10 mouse cellular contexts compared by ENCODE assay signal in genomic region chr4:153236680-153237079, GRCm38 (mm10).
DNase-seq lines count a peak whose midpoint lies in the region; ATAC-seq lines count a peak whose summit lies in the region.
"Had no signal": no experiment of that assay in that cellular context is flagged by ENCODE, and none has a peak within 500 bp of the region (broad histone marks: within the 10 kb centered on the region; RNA-seq: fewer than 3 reads in every experiment).

No protein-coding gene starts in this region.

- WGBS in forebrain, embryonic 12.5 days = 12% methylated on average over 12 of the region's 12 CpGs
- 10% methylated on average over 12 of the region's 12 CpGs for WGBS in forebrain, embryonic 13.5 days
- 12% methylated on average over 12 of the region's 12 CpGs for WGBS in neural tube, embryonic 11.5 days
- 12% methylated on average over 12 of the region's 12 CpGs for WGBS in limb, embryonic 15.5 days

- H3K27ac ChIP-seq in forebrain, embryonic 12.5 days = no peak overlapping the region
- H3K27ac ChIP-seq in forebrain, embryonic 13.5 days = no peak overlapping the region
- no peak overlapping the region for H3K27ac ChIP-seq in neural tube, embryonic 11.5 days (ENCODE audit: low read depth, low read length)
- no peak overlapping the region for H3K27ac ChIP-seq in limb, embryonic 15.5 days
- H3K27ac ChIP-seq: liver, embryonic 13.5 days had no signal

- DNase-seq in neural tube, embryonic 11.5 days (ENCODE audit: low spot score) = peak; percentile 51
- no peak for DNase-seq in neural tube, embryonic 10.5 days (ENCODE audit: extremely low spot score, low spot score)
- no peak for DNase-seq in adrenal gland, postnatal 14 days
- no peak for DNase-seq in thymus, postnatal 10 days (ENCODE audit: low spot score in 2 of 2)
- no peak for DNase-seq in right cerebral cortex, postnatal 14 days
- DNase-seq: cerebellum, postnatal 14 days; liver, embryonic 13.5 days had no signal

- peaks cover 7% of the 10 kb centered on the region for H3K4me1 ChIP-seq in forebrain, embryonic 12.5 days
- H3K4me1 ChIP-seq in forebrain, embryonic 13.5 days = peaks cover 8% of the 10 kb centered on the region; the same call in 1 of the 2 replicates
- H3K4me1 ChIP-seq in neural tube, embryonic 11.5 days (ENCODE audit: control insufficient read depth, insufficient read depth, low read length) = peaks cover 8% of the 10 kb centered on the region; the same call in 1 of the 2 replicates
- H3K4me1 ChIP-seq in limb, embryonic 15.5 days = peaks cover 5% of the 10 kb centered on the region
- H3K4me1 ChIP-seq: liver, embryonic 13.5 days had no signal

- H3K9ac ChIP-seq in forebrain, embryonic 12.5 days = no peak overlapping the region
- H3K9ac ChIP-seq in forebrain, embryonic 13.5 days = no peak overlapping the region
- no peak overlapping the region for H3K9ac ChIP-seq in neural tube, embryonic 11.5 days (ENCODE audit: low read length)
- no peak overlapping the region for H3K9ac ChIP-seq in limb, embryonic 15.5 days
- H3K9ac ChIP-seq: liver, embryonic 13.5 days had no signal

- H3K4me2 ChIP-seq in forebrain, embryonic 12.5 days = peak overlapping the region; percentile 27; the same call in 1 of the 2 replicates
- no peak overlapping the region for H3K4me2 ChIP-seq in forebrain, embryonic 13.5 days
- no peak overlapping the region for H3K4me2 ChIP-seq in neural tube, embryonic 11.5 days (ENCODE audit: low read depth)
- H3K4me2 ChIP-seq in limb, embryonic 15.5 days = 0 out of 2 replicates have a peak overlapping the region, but pooled peaks have one; percentile 19
- H3K4me2 ChIP-seq: liver, embryonic 13.5 days had no signal

- H3K9me3 ChIP-seq in forebrain, embryonic 12.5 days = 0 out of 2 replicates have a peak, but pooled peaks cover 3% of the 10 kb centered on the region
- H3K9me3 ChIP-seq in forebrain, embryonic 13.5 days (replicated peaks) = no peaks in the 10 kb centered on the region
- H3K9me3 ChIP-seq in neural tube, embryonic 11.5 days (ENCODE audit: control insufficient read depth, low read length) = no peaks in the 10 kb centered on the region
- H3K9me3 ChIP-seq in limb, embryonic 15.5 days = 0 out of 2 replicates have a peak, but pooled peaks cover 3% of the 10 kb centered on the region

- peak; percentile 57; the same call in 1 of the 2 replicates for ATAC-seq in forebrain, embryonic 12.5 days (ENCODE audit: low FRiP score)
- ATAC-seq in forebrain, embryonic 13.5 days = no peak
- ATAC-seq in neural tube, embryonic 11.5 days (ENCODE audit: insufficient read depth, low FRiP score, low TSS enrichment) = no peak
- peak; percentile 61; the same call in 1 of the 2 replicates for ATAC-seq in limb, embryonic 15.5 days (ENCODE audit: insufficient number of reproducible peaks, low FRiP score, low TSS enrichment, low read depth)

- no peak overlapping the region for H3K4me3 ChIP-seq in forebrain, embryonic 12.5 days (replicated peaks)
- no peak overlapping the region for H3K4me3 ChIP-seq in forebrain, embryonic 13.5 days
- H3K4me3 ChIP-seq in neural tube, embryonic 11.5 days (ENCODE audit: low read depth, low read length) = no peak overlapping the region
- no peak overlapping the region for H3K4me3 ChIP-seq in limb, embryonic 15.5 days
- H3K4me3 ChIP-seq: liver, embryonic 13.5 days had no signal

- no peaks in the 10 kb centered on the region for H3K36me3 ChIP-seq in forebrain, embryonic 12.5 days (replicated peaks)
- no peaks in the 10 kb centered on the region for H3K36me3 ChIP-seq in forebrain, embryonic 13.5 days (ENCODE audit: poor library complexity, severe bottlenecking)
- no peaks in the 10 kb centered on the region for H3K36me3 ChIP-seq in neural tube, embryonic 11.5 days (ENCODE audit: control insufficient read depth, insufficient read depth, low read length)
- no peaks in the 10 kb centered on the region for H3K36me3 ChIP-seq in limb, embryonic 15.5 days
- H3K36me3 ChIP-seq: liver, embryonic 13.5 days had no signal

- peaks cover 29% of the 10 kb centered on the region; the same call in 1 of the 2 replicates for H3K27me3 ChIP-seq in forebrain, embryonic 12.5 days
- peaks cover 24% of the 10 kb centered on the region for H3K27me3 ChIP-seq in forebrain, embryonic 13.5 days
- H3K27me3 ChIP-seq in neural tube, embryonic 11.5 days (ENCODE audit: control insufficient read depth, insufficient read depth, low read length) = no peaks in the 10 kb centered on the region
- no peaks in the 10 kb centered on the region; the same call in 1 of the 2 replicates for H3K27me3 ChIP-seq in limb, embryonic 15.5 days
- H3K27me3 ChIP-seq: liver, embryonic 13.5 days had no signal

Comparison
In these comparisons a context has a peak if more than half of its experiments do, and no peak if none do; other contexts are left out.
1. ATAC-seq: peak in forebrain, embryonic 12.5 days (single experiment) and limb, embryonic 15.5 days (single experiment); none in forebrain, embryonic 13.5 days (single experiment) and neural tube, embryonic 11.5 days (single experiment).
2. H3K4me2 ChIP-seq: peak in forebrain, embryonic 12.5 days (single experiment) and limb, embryonic 15.5 days (single experiment); none in forebrain, embryonic 13.5 days (single experiment) and neural tube, embryonic 11.5 days (single experiment).